Mouse (Mus musculus) heart, embryonic 16.5 days (tissue): ENCODE results near the gene Ank2. TPM values are rescaled to one million over a fixed set of nuclear protein-coding genes. Genes with fewer than 3 reads are reported as not detected.

Experiments
- ATAC-seq: fragments of 200-750 bp; cut with Nextera tagmentation; replicated peaks from 2 replicates; pipeline ENCODE4 v1.8.0; 2017; ENCODE audit warnings: moderate number of reproducible peaks; ENCODE audit not compliant: insufficient read depth, low FRiP score; ENCODE audit errors: extremely low read depth
- H3K27ac ChIP-seq: fragments of 300-500 bp; sonication (generic); 2 replicates; pipeline ENCODE4 v1.5.1; 2014; ENCODE audit warnings: mild to moderate bottlenecking, low read length, control low read depth, moderate library complexity
- H3K27me3 ChIP-seq: fragments of 300-500 bp; sonication (generic); 2 replicates; pipeline ENCODE4 v1.6.1; 2014; ENCODE audit warnings: low read length, mixed read lengths; ENCODE audit not compliant: control insufficient read depth, insufficient read depth
- H3K36me3 ChIP-seq: fragments of 300-500 bp; sonication (generic); 2 replicates; pipeline ENCODE4 v1.6.1; 2014; ENCODE audit not compliant: control insufficient read depth, insufficient read depth
- H3K4me1 ChIP-seq: fragments of 300-500 bp; sonication (generic); 2 replicates; pipeline ENCODE4 v1.6.1; 2014; ENCODE audit warnings: low read length, mixed read lengths; ENCODE audit not compliant: control insufficient read depth, insufficient read depth
- H3K4me2 ChIP-seq: fragments of 300-500 bp; sonication (generic); 2 replicates; pipeline ENCODE4 v1.6.1; 2014; ENCODE audit warnings: low read depth, mild to moderate bottlenecking, control low read depth, low read length
- H3K4me3 ChIP-seq: fragments of 300-500 bp; sonication (generic); 2 replicates; pipeline ENCODE4 v1.5.1; 2014; ENCODE audit warnings: mild to moderate bottlenecking, control low read depth, low read length
- H3K9ac ChIP-seq: fragments of 300-500 bp; sonication (generic); 2 replicates; pipeline ENCODE4 v1.6.1; 2014; ENCODE audit warnings: low read length, control low read depth
- H3K9me3 ChIP-seq: fragments of 300-500 bp; sonication (generic); replicated peaks from 2 replicates; pipeline ENCODE4 v1.6.1; 2016; ENCODE audit warnings: low read length; ENCODE audit not compliant: control insufficient read depth
- WGBS: fragments of 180-500 bp; shearing (Covaris S2); extraction: QIAGEN DNeasy Blood & Tissue Kit; methylation state at CpG from one replicate; pipeline ENCODE4 v1.1.7; 2014; 5-methylcytosine and 5-hydroxymethylcytosine counted together
- polyA plus RNA-seq: library from polyadenylated mRNA; unstranded; fragments of >200 nt; fragmentation: Nextera tagmentation; extraction: Ambion mirVana; gene quantifications from 2 replicates; pipeline ENCODE4 v1.2.1, GENCODE M21; 2015

Gene Ank2
- polyA plus RNA-seq, 1 experiment from 2014 or later: 38.9 TPM

GRCm38 (mm10) chr3:127188789-127189128, 310.4 kb downstream of the Ank2 start:
- 90% methylated on average over 5 of the region's 5 CpGs for WGBS
- Histone ChIP-seq H3K4me3 (no peak overlapping the region), H3K9ac (no peak overlapping the region), H3K27ac (no peak overlapping the region), H3K4me2 (no peak overlapping the region), H3K4me1 (no peaks in the 10 kb centered on the region), H3K36me3 (no peaks in the 10 kb centered on the region), H3K27me3 (no peaks in the 10 kb centered on the region), H3K9me3 (no peaks in the 10 kb centered on the region)
- no peak for ATAC-seq

GRCm38 (mm10) chr3:127188086-127188788, 310.9 kb downstream of the Ank2 start:
- Histone ChIP-seq H3K4me1 (no peaks in the 10 kb centered on the region), H3K4me3 (no peak overlapping the region), H3K27ac (no peak overlapping the region), H3K9me3 (no peaks in the 10 kb centered on the region), H3K9ac (no peak overlapping the region), H3K36me3 (no peaks in the 10 kb centered on the region), H3K27me3 (no peaks in the 10 kb centered on the region), H3K4me2 (no peak overlapping the region)
- ATAC-seq: no peak
- WGBS: 86% methylated on average over 5 of the region's 5 CpGs

DNA sequence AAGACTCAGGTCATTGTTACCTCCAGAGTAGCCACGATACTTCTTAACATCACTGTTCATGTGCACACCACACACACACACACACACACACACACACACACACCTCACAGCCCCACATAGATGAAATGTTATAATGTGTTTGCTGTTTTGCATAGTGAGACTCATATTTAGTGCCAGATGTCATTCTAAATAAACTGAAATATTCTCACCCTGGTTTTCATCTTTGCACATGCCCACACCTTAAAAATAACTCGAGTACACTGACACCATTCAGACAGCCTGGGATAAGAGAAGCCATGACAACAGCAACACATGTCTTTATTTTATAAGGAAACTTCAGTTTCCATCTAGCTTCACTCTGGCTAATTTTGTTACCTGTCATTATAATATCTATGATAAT, 312.1 kb downstream of the Ank2 start:
- no peak for ATAC-seq
- Histone ChIP-seq H3K4me2 (no peak overlapping the region), H3K4me3 (no peak overlapping the region), H3K9ac (no peak overlapping the region), H3K4me1 (no peaks in the 10 kb centered on the region), H3K27me3 (no peaks in the 10 kb centered on the region), H3K27ac (no peak overlapping the region), H3K36me3 (no peaks in the 10 kb centered on the region), H3K9me3 (no peaks in the 10 kb centered on the region)
- WGBS: 65% methylated on average over 2 of the region's 2 CpGs

DNA sequence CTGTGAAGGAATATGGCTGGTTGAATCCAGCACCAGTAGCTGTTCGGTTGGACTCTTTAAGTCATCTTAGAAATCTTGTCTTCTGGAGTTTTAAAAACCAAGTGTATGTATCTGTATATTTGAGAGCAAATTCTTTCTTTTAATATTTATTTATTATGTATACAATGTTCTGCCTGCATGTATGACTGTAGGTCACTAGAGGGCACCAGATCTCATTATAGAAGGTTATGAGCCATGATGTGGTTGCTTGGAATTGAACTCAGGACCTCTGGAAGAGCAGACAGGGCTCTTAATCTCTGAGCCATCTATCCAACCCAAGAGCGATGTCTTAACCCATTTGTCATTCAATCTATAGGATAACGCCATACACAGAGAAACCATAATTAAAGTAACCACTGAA, 312.9 kb downstream of the Ank2 start:
- ATAC-seq: no peak
- whole genome bisulfite sequencing: 91% methylated on average over 3 of the region's 3 CpGs
- H3K4me1 ChIP-seq: no peaks in the 10 kb centered on the region
- H3K4me2 ChIP-seq: no peak overlapping the region
- no peaks in the 10 kb centered on the region for H3K27me3 ChIP-seq
- H3K4me3 ChIP-seq: no peak overlapping the region
- H3K9me3 ChIP-seq: no peaks in the 10 kb centered on the region
- H3K9ac ChIP-seq: no peak overlapping the region
- no peaks in the 10 kb centered on the region for H3K36me3 ChIP-seq
- H3K27ac ChIP-seq: no peak overlapping the region

- no peaks in the 10 kb centered on the region for H3K27me3 ChIP-seq
- H3K36me3 ChIP-seq: no peaks in the 10 kb centered on the region
- no peak for ATAC-seq
- no peak overlapping the region for H3K4me2 ChIP-seq
- no peaks in the 10 kb centered on the region for H3K9me3 ChIP-seq
- H3K9ac ChIP-seq: no peak overlapping the region
- no peaks in the 10 kb centered on the region for H3K4me1 ChIP-seq
- WGBS: 18% methylated on average over 5 of the region's 5 CpGs
- no peak overlapping the region for H3K4me3 ChIP-seq
- no peak overlapping the region for H3K27ac ChIP-seq
These were observed 315.0 kb downstream of the Ank2 start for GRCm38 (mm10) chr3:127183998-127184753.

DNA sequence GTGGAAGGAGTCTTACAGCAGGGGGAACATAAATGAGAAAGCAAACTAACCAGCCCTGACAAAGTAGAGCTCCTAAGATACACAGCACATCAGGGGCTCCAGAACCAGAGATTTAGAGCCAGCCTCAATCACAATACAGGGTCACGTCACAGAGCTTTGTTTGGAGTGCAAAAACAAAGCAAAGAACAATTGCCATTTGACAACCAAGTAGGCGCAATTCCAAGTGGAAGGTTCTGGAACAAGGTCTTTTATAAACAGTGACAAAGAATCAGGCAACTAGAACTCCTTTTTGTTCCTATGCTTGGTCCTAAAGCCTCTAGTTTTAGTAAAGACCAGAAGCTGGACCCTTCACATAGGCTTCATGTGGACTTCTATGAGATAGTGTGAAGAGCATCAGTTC, 326.5 kb downstream of the Ank2 start:
- Histone ChIP-seq H3K9me3 (no peaks in the 10 kb centered on the region), H3K27me3 (no peaks in the 10 kb centered on the region), H3K27ac (no peak overlapping the region), H3K9ac (no peak overlapping the region), H3K4me3 (no peak overlapping the region), H3K4me2 (no peak overlapping the region), H3K4me1 (no peaks in the 10 kb centered on the region), H3K36me3 (no peaks in the 10 kb centered on the region)
- WGBS: 72% methylated on average over 2 of the region's 2 CpGs
- ATAC-seq: no peak

DNA sequence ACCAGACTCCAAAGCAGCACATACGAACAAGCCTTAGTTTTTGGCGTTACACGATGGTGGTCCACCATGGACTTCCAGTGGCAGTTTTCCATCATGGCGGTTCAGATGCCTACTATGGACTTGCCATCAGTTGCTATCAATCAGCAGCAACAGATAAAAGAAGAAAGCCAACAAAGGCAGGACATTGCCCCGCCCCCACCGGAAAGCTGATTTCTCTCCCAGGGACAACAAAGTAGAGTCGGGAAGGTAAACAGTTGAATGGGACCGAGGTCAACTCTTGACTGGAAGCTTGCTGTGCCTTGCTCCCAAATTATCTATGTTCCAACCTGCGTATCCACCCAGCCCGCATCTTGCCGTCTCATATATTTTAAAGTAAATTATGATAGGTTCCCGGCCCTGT, 328.9 kb downstream of the Ank2 start:
- WGBS: 81% methylated on average over 12 of the region's 12 CpGs
- ATAC-seq: no peak

GRCm38 (mm10) chr3:127169114-127169513, 330.0 kb downstream of the Ank2 start:
- Histone ChIP-seq H3K27ac (no peak overlapping the region), H3K9me3 (no peaks in the 10 kb centered on the region), H3K27me3 (0 out of 2 replicates have a peak, but pooled peaks cover 2% of the 10 kb centered on the region), H3K9ac (no peak overlapping the region), H3K4me1 (no peaks in the 10 kb centered on the region), H3K4me3 (no peak overlapping the region), H3K36me3 (no peaks in the 10 kb centered on the region), H3K4me2 (no peak overlapping the region)
- ATAC-seq: no peak
- 53% methylated on average over 1 of the region's 1 CpGs for WGBS

More for the DNA sequence above, 328.9 kb downstream of the Ank2 start:
- no peaks in the 10 kb centered on the region for H3K27me3 ChIP-seq
- H3K36me3 ChIP-seq: no peaks in the 10 kb centered on the region
- H3K9me3 ChIP-seq: no peaks in the 10 kb centered on the region
- no peak overlapping the region for H3K4me2 ChIP-seq
- H3K4me3 ChIP-seq: no peak overlapping the region
- no peak overlapping the region for H3K9ac ChIP-seq
- no peak overlapping the region for H3K27ac ChIP-seq
- H3K4me1 ChIP-seq: no peaks in the 10 kb centered on the region

DNA sequence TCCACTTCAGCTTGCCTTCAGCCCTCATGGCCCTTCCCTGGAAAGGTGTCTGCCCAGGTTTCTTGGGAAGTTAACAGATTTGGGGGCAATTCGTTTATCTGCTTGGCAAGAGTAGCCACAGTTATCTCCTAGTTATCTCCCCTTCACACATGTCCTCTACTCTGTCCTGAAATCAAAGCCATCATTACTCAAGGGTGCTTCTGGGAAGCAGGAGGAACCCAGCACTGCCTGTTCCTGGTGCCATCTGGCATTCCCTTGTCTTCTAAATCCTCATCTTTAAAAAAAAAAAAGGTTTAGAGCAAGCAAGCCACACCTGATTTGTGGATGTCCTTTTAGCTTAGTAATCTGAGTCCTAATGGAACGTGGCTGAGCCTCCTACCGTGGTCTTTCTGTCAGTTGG, 335.4 kb downstream of the Ank2 start:
- H3K27me3 ChIP-seq: peaks cover 9% of the 10 kb centered on the region
- no peak overlapping the region for H3K9ac ChIP-seq
- H3K36me3 ChIP-seq: no peaks in the 10 kb centered on the region
- WGBS: 40% methylated on average over 3 of the region's 3 CpGs
- no peak overlapping the region for H3K27ac ChIP-seq
- peaks cover 7% of the 10 kb centered on the region; the same call in 1 of the 2 replicates for H3K4me1 ChIP-seq
- no peak for ATAC-seq
- no peak overlapping the region for H3K4me2 ChIP-seq
- H3K4me3 ChIP-seq: no peak overlapping the region
- H3K9me3 ChIP-seq: no peaks in the 10 kb centered on the region
